Mouse (Mus musculus): ENCODE results near the gene Scaf1.
A peak's percentile ranks its signal among the peaks of the same experiment; 100 is the strongest.
"Not testable (repeated sequence)": the region's sequence is repeated elsewhere in the genome, so short reads cannot be mapped to it uniquely, and the experiment has no call there.

The Scaf1 gene

DNA sequence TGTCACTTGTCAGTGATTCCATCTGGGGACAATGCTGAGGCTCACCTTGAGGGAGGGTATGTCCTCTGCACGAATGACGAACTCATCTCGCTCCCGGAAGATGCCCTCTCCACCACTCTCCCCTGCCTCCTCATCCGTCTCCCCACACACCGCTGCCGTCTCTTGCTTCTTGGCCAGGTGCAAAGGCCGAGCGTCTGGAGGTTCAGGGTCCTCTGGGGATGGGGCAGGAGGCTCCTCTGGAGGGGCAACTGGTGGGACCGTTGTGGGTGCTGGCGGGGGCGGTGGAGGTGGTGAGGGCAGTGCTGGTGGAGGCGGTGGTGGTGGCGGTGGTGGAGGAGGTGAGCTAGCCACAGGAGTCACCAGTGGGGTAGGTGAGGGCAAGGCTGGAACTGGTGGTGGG is 27.1 kb upstream of the Scaf1 start:
- no peak for DNase-seq

DNA sequence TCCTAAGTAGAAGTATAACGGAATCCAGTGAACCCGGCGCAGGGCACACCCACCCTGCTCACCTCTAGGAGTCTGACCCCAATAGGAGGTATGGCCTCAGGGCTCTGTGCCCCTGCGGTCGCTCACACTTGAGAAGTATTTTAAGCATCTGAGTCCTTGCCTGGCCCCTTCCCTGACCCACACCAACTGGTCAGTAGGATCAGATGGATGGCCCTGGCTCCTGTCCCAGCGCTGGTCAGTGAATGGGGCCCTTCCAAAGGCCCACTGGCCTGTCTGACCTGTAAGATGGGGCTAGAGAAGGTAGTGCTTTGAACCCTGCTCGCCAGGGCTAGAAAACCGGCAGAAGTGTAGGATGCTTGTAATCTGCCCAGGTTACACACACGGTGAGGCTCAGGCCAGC is 24.7 kb upstream of the Scaf1 start:
- no peak for DNase-seq

DNA sequence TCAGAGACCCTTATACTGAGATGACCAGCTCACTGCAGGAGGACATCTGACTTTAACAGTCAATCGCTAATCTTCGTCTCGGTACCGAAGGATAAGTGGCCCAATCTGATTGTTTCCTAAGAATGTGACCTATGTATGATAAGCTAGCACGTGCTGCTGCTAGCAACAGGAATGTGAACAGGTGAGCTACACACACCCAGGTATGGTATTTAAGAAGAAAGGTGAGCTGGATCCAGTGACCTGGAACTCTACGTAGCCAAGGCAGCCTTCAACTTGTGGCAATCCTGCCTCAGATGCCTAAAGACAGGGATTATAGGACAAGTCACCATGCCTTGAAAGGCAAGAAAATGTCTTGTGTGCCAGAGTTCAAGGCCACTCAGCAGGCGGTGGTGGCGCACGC is 22.2 kb upstream of the Scaf1 start:
- no peak for DNase-seq

DNA sequence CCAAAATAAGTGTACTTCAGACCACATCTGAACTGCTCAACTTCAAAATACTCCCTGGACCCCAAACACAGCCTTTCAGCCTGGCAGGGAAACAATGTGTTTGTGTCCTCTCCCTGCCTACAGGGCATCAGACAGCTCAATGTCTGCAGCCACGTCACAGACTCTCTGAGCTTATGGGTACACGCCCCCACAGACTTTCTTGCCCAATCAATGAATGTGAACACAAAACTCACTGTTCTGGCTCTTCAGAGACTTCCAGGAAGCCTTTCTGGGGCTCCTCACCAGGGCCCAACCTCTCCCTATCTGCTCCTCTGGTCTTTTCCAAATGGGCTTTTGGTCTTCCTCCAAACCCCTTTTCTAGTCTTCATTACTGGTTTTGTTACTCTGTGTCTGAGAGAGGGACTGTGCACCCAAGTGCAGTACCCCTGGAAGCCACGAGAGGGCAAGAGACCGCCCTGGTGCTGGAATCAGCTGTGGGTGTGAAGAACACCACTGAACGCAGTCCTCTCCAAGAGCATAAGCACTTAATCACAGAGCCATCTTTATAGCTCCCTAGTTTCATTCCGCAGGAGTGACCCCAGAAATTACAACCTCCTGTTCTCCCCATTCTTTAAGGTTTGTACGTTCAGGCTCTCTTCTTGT is 21.7 kb upstream of the Scaf1 start:
- DNase-seq = peak; percentile 62

DNA sequence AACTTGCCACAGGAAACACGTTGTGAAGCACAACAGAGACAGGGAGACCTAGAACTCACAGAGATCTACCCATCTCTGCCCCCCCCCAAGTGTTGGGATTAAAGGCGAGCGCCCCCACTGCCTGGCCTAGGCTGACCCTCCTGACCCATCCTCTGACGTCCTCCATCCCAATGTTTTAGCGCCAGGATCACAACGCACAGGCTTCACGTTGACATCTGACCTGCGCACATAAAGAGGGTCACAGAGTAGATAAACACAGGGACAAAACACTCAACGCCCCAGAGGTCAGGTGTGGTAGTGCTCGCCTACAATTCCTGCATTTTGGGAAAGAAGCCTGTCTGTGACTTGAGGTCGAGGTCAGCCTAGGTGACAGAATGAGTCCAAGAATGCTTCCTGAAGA is 20.5 kb upstream of the Scaf1 start:
- no peak for DNase-seq

DNA sequence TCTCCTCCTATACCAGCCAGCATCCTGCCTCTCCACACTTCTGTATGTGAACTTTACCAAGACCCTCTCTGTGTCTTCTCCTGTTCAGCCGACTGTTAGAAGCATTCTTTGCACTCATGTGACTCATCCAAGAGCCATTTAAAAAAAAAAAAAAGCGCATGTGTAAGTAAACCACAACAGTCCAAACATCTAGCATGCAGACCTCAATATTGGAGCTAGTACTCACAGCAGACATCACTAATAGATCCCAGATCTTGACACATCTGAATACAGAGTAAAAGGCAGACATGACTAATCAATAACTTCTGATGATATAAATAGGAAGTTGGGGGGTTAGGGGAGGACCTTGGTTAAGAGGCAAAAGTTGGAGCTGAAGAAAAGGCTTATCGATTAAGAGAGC is 19.5 kb upstream of the Scaf1 start:
- no peak for DNase-seq

DNA sequence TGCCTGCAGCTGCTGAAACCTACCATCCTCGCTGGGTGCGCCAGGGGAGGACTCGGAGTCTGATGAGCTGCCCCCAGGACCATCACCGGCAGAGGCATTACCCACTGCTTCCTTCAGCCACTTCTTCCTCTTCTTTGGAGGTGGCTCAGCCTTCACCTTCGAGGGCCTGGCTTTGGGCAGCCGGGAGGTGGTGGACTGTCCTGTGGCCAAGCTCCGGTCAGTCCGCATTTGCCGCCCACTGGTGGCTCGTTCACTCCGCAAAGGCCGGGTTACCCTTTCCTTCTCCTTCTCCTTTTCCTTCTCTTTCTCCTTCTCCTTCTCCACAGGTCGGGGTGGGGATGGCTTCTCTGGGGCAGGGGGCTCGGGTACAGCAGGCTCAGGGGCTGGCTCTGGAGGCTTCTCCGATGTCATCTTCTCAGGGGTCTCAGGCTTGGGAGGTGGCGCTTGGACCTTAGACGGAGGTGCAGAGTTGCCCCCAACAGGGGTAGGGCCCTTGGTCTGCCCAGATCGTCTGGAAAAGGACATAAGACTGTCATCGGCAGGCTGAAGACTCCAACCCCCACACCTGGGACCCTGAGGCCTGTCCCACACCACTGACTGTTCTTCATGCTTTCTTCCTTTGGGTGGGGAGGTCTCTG is 17.7 kb upstream of the Scaf1 start:
- DNase-seq = no peak

DNA sequence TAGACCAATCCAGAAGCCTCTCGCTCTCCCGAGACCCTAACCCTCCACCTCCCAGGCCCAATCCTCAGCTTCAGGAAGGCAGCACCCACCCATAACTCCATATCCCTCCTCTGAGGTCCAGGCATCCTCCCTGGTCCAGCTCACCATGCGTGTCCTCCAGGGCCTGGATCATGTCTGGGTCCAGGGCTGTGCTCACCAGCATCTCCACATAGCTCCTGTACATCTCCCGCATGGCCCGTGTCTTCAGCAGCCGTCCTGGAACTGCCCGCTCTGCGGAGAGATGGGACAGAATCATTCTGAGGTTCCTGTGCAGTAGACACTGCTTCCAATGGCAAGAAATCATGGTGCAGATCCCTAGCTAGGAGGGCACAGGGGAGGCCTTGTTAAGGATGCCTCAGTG is 14.7 kb upstream of the Scaf1 start:
- no peak for DNase-seq

DNA sequence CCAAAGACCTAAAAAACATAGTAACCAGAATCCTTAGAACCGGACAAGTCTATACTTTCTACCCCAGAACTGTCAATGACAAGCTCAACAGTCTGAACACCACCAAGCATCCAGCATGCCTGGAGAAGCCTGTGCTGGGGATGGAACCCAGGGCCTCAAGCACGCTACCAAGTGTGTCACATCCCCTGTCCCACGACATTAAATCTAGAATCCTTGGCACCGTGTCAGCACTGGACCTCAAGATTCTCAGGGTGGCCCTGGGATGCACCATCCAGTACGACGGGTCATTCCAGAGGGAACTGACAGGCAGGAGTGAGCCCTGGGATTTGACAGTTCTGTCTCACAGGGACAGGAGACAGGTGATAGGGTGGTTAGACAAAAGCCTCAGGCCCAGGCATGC is 13.8 kb upstream of the Scaf1 start:
- DNase-seq = no peak

DNA sequence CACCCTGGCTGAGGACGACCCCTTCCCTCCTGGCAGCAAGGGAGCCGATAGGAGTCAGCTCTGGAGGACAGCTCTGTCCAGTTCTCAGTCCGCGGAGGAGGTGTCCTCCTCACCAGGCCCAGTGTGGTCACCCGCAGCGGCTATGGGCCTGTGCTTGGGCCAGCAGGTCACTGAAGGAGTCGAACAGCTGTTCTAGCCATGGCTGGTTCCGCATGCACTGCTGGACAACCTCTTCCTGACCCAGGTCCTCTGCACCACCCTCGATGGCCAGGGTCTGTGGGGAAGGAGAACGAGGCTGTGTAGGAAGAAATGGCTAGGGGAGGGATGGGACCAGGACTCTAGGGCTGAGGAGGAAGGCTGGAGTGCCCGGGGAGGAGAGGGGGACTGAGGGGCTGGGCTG is 12.2 kb upstream of the Scaf1 start:
- DNase-seq = no peak

DNA sequence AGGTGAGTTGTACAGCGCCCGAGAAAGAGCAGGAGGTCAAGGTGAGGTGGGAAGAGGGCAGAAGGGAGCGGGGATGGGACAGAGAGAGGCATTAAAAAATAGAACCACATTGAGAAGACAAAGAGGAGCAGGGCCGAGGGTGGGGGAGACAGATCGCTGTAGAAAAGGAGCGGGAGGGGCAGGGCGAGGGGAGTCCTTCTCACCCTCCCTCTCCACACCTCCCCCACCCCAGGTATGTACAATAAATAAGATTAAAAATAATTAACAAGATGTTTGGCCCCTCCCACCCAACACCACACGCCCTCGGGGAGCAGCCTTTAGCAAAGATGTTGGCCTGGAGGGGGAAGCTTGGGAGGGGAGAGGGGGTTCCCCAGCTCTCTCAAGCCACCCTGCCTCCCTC is 11.6 kb upstream of the Scaf1 start:
- DNase-seq = no peak

DNA sequence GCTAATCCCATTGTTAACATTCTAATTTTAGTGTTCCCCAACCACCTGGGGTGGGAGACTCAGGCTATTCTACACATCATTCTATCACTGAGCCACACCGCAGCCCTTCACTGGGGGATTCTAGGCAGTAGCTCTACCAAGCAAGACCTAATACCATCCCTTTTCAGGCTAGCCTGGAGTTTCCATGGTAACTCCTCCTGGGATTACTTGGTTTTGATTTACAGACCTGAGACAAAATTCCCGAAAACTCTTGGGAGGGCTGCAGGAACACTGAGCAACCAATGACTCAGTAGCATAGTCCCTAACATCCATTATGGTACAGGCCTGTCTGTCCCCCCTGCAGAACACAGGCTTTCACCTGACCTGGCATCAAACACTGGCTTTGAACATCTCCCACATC is 10.1 kb upstream of the Scaf1 start:
- DNase-seq = no peak

DNA sequence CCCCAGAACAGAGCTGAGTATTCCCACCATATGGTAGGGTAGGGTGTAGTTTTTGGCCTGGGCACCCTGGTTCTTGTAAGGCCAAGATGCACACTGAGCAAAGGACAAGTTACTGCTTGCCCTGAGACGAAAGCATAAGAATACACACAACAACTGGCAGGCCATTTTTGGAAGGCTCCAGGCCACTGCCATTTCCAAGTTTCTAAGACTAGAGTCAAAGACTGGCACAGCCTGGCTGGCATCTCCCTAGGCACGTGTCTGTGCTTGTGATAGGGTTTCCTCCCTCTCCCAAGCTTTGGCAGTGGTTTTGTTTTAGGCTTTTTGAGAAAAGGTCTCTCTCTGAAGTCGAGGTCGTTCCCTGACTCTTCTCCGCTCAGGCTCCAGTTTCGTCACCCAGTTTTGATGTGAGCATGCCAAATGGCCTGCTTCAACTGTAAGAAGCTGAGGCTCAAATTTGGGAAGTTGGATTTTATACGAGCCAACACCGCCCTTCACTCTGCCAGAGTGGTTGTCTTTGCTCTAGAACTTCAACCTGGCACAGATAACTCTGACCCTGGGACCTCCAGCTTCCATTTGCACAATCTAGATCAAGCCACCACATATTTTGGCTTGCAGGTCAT is 9.5 kb upstream of the Scaf1 start:
- DNase-seq = no peak

DNA sequence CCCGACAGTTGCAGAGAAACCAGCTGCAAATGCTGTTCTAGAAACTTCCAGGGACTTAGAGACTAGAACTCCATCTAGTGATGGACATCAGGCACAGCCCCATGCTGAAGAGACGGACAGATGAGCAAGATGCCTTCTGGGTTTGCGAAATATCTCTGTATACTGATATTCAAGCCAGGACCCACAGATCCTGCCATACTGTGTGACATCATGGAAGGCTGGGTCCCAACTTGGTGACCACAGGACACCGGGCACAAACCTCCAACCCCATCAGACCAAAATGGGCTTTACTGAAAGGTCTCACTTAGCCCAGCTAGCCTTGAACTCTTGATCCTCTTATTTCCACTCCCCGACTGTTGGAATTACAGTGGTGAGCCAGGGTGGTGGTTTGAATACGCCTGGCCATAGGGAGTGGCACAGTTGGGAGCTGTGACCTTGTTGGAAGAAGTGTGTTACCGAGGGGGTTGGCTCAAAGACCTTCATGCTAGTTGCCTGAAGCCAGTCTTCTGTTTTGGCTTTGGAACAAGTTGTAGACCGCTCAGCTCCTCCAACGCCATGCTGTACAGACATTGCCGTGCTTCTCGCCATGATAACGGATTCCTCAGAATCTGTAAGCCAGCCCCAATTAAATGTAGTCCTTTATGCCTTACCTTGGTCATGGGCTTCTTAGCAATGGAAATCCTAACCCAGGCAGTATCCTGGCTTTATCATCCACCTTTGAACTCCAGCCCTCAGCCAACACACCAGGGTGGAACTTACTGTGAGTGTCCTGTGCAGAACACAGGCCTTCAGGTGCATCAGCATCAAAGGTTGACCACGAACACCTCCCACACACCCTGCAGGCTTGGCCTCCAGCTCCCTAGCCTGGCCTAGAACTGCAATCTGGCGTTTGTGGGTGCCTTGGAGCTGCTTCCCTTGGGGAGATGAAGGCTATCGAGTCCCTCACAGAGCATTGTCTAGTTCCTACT is 8.4 kb upstream of the Scaf1 start:
- no peak for DNase-seq

DNA sequence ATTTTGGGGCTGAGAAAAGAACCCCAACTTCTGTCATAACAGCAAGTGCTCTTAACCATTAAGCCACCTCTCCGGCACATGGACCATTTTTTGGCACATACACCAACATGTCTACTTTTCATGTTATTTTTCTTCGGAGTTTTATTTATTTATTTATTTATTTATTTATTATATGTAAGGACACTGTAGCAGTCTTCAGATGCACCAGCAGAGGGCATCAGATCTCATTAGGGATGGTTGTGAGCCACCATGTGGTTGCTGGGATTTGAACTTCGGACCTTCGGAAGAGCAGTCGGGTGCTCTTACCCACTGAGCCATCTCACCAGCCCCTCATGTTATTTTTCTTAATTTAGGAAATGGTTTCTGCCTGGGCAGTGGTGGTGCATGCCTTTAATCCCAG is 7.5 kb upstream of the Scaf1 start:
- DNase-seq = not testable (repeated sequence)

DNA sequence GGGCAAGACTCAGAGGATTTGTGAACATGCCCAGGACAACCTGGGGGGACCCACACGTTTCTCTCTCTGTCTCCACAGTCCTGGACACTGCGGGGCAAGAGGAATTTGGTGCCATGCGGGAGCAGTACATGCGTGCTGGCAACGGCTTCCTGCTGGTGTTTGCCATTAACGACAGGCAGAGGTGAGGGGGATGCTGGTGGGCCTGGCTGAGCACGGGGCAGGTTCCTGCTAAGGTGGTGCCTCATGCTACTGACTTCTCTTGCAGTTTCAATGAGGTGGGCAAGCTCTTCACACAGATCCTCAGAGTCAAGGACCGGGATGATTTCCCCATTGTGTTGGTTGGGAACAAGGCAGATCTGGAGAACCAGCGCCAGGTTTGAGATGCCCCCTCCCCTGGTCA is 4.1 kb upstream of the Scaf1 start:
- no peak for DNase-seq

DNA sequence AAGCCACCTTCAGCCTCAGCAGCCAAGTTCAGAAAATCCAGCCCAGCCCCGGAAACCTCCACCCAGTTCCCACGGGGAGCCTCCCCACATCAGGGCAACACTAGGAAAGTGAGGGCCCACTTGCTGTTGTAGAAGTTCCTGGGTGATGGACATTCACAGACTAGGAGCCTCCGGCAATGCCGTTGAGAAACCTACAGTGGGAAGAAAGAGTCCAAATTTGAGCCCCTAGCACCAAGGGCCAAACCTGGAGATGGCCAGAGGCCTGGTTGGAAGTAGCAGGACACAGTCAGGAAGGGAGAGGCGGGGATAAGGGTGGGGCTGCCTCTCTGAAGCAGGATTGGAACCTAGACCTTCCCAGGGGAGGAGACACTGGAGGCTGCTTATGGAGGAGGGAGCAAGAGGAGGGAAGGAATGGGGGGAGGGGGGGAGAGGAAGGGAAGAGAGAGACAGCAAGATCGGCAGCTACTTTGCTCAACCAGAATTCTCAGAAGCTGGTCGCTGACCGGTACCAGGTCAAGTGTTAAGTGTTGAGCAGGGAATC is 2.9 kb upstream of the Scaf1 start:
- peak; percentile 81 for DNase-seq

DNA sequence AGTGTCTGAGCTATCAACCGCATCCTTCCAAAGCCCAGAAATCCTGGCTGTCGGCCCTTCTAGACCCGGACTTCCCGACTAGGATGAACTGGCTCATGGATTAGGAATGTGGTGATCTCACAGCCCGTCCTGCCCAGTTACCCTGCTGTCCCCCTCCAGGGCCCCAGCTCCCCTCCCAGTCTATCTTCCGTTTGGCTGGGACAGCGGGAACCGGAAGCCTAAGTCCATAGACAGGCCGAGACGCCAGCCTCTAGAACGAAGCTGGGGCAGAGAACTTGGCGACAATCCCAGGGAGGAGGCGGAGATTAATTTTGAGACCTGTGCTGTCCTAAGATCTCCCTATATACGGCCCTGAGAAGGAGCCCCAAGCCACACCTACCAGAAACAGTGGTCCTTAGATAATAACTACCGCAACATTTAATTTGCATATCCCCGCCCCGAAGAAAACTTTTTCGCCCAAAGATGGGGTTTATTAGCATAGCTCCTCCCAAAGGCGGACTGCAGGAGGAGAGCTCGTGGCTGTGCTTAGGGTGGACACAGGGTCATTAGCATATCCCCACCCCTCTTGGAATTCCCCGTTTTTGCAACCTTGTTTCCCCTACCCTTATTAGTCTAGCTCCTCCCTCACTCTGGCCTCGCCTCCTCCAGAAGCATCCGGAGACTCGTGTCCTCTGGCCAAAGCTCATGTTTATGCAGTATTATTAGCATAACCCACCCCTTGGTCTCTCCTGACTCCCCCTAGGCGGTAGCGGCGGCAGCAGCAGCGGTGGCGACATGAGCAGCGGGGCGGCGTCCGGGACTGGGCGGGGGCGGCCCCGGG is 1.3 kb upstream of the Scaf1 start, which contains the start of gene Rras:
Gene Rras, plus strand, starts transcription at position 720 of the 820 bp plus-strand sequence.
- DNase-seq = peak; percentile 96

DNA sequence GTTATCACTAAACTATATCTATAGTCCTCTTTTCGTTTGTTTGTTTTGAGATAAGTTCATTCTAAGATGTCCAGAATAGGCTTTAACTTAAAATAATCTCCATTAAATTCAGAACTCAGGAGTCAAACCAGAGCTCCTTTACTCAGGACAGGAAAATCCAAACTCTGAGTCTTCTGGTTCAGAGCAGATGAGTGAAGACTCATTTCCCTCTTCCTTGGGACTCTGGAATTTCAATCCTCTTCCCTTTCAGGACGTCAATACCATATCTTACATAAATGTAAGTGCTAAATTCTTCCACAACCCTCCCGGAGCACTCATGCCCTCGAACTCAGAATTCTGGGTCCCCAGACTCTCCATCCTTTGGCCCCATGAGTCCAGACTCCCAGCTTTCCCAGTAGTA is 598 bp upstream of the Scaf1 start:
- no peak for DNase-seq

DNA sequence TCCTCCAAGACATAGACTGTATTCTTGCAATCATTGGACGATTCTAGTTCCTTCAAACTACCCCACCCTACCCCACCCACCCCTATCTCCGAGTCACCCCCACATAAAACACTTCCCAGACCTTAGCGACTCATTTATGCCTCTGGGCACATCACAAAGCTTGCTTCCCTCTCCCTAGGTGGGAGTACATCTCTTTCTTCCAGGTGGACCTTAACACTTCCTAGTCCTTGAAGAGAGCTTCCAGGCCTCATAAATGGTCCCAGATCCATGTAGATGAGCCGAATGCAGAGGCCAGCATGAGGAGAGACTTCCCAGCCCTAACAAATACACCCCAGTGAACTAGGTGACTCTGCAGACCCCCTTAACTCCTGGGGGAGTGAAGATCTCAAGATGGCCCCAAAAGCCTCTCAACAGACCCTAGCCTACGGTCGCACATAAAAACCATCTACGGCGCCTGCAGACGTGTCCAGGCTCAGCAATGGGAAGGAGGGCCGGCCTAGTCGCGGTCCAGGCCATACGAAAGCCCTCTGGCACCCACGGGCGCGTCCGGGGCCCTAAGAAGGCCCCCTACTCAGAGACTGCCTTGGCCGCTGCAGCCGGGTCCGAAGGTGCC is 713 bp downstream of the Scaf1 start:
- no peak for DNase-seq

DNA sequence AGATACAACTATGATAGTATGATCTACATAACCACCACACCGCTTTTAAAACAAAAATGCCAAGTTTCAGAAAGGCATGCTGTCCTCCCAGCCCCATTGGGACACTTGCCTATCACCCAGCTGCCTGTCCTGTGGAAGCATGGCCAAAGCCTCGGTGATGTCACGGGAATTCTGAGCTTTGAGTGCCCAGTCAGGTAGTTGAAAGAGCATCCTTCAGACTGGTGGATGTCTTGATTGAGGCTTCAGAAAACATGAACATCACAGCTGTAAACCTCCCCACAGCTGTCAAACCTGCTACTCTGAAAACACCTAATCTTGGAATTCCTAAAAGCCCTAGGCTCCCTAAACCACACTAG is 2.1 kb downstream of the Scaf1 start:
- no peak for DNase-seq

All from kidney, postnatal 14 days (tissue).